Mouse (Mus musculus): ENCODE results near the gene Inpp5b. TPM values are rescaled to one million over a fixed set of nuclear protein-coding genes. Genes with fewer than 3 reads are reported as not detected.
A peak's percentile ranks its signal among the peaks of the same experiment; 100 is the strongest.
"Not testable (repeated sequence)": the region's sequence is repeated elsewhere in the genome, so short reads cannot be mapped to it uniquely, and the experiment has no call there.

Inpp5b gene
- polyA plus RNA-seq, 1 experiment from 2014 or later, result 24.9 TPM

- H3K36me3 ChIP-seq (ENCODE audit: control insufficient read depth, insufficient read depth, low read length); H3K27me3 ChIP-seq (ENCODE audit: control insufficient read depth, insufficient read depth, low read length); DNase-seq (ENCODE audit: low spot score); ATAC-seq (ENCODE audit: low FRiP score); H3K9ac ChIP-seq (ENCODE audit: low read depth, low read length); H3K4me2 ChIP-seq (replicated peaks; ENCODE audit: low read depth, low read length); H3K4me3 ChIP-seq (ENCODE audit: low read depth, low read length); H3K9me3 ChIP-seq (ENCODE audit: control insufficient read depth, low read length): not testable (repeated sequence)
- WGBS, result 25% methylated on average over 1 of the region's 1 CpGs
- Histone ChIP-seq H3K4me1 (replicated peaks; ENCODE audit: control insufficient read depth, insufficient read depth, low read length) (peaks cover 12% of the 10 kb centered on the region; the same call in 1 of the 2 replicates), H3K27ac (ENCODE audit: low read depth, low read length) (0 out of 2 replicates have a peak overlapping the region, but pooled peaks have one; percentile 33)
These were observed 33.5 kb upstream of the Inpp5b start for GRCm38 (mm10) chr4:124708200-124708517.

- peak overlapping the region; percentile 25 for H3K4me3 ChIP-seq (ENCODE audit: low read depth, low read length)
- WGBS, result 2% methylated on average over 41 of the region's 41 CpGs
- peak overlapping the region; percentile 43 for H3K4me2 ChIP-seq (replicated peaks; ENCODE audit: low read depth, low read length)
- H3K27ac ChIP-seq (ENCODE audit: low read depth, low read length), result peak overlapping the region; percentile 33; the same call in 1 of the 2 replicates
- no peaks in the 10 kb centered on the region for H3K36me3 ChIP-seq (ENCODE audit: control insufficient read depth, insufficient read depth, low read length)
- peak overlapping the region; percentile 24 for H3K9ac ChIP-seq (ENCODE audit: low read depth, low read length)
- DNase-seq (ENCODE audit: low spot score), result peak; percentile 77
- H3K4me1 ChIP-seq (replicated peaks; ENCODE audit: control insufficient read depth, insufficient read depth, low read length), result peaks cover 12% of the 10 kb centered on the region; the same call in 1 of the 2 replicates
- peaks cover 8% of the 10 kb centered on the region for H3K27me3 ChIP-seq (ENCODE audit: control insufficient read depth, insufficient read depth, low read length)
- no peaks in the 10 kb centered on the region for H3K9me3 ChIP-seq (ENCODE audit: control insufficient read depth, low read length)
- ATAC-seq (ENCODE audit: low FRiP score), result peak; percentile 44; the same call in 1 of the 2 replicates
These were observed 32.9 kb upstream of the Inpp5b start for GRCm38 (mm10) chr4:124708518-124709477.

- no peak overlapping the region for H3K9ac ChIP-seq (ENCODE audit: low read depth, low read length)
- peak; percentile 55 for DNase-seq (ENCODE audit: low spot score)
- H3K36me3 ChIP-seq (ENCODE audit: control insufficient read depth, insufficient read depth, low read length), result no peaks in the 10 kb centered on the region
- peak overlapping the region; percentile 19; the same call in 1 of the 2 replicates for H3K4me3 ChIP-seq (ENCODE audit: low read depth, low read length)
- 3% methylated on average over 18 of the region's 18 CpGs for WGBS
- no peaks in the 10 kb centered on the region for H3K9me3 ChIP-seq (ENCODE audit: control insufficient read depth, low read length)
- H3K4me1 ChIP-seq (replicated peaks; ENCODE audit: control insufficient read depth, insufficient read depth, low read length), result peaks cover 10% of the 10 kb centered on the region; the same call in 1 of the 2 replicates
- ATAC-seq (ENCODE audit: low FRiP score), result no peak
- H3K4me2 ChIP-seq (replicated peaks; ENCODE audit: low read depth, low read length), result peak overlapping the region; percentile 39
- 0 out of 2 replicates have a peak overlapping the region, but pooled peaks have one; percentile 14 for H3K27ac ChIP-seq (ENCODE audit: low read depth, low read length)
- H3K27me3 ChIP-seq (ENCODE audit: control insufficient read depth, insufficient read depth, low read length), result peaks cover 8% of the 10 kb centered on the region
These were observed 31.6 kb upstream of the Inpp5b start for GRCm38 (mm10) chr4:124709961-124710446.

- no peak overlapping the region for H3K4me3 ChIP-seq (ENCODE audit: low read depth, low read length)
These were observed 30.8 kb upstream of the Inpp5b start for GRCm38 (mm10) chr4:124710776-124711291.

GRCm38 (mm10) chr4:124712618-124713017 lies 29.0 kb upstream of the Inpp5b start:
- WGBS, result 88% methylated on average over 6 of the region's 6 CpGs
- ATAC-seq (ENCODE audit: low FRiP score) (no peak), DNase-seq (ENCODE audit: low spot score) (no peak)
- no peak overlapping the region for H3K27ac ChIP-seq (ENCODE audit: low read depth, low read length)
- H3K9ac ChIP-seq (ENCODE audit: low read depth, low read length), result no peak overlapping the region
- H3K36me3 ChIP-seq (ENCODE audit: control insufficient read depth, insufficient read depth, low read length), result no peaks in the 10 kb centered on the region
- H3K9me3 ChIP-seq (ENCODE audit: control insufficient read depth, low read length), result no peaks in the 10 kb centered on the region
- peaks cover 8% of the 10 kb centered on the region for H3K27me3 ChIP-seq (ENCODE audit: control insufficient read depth, insufficient read depth, low read length)
- H3K4me1 ChIP-seq (replicated peaks; ENCODE audit: control insufficient read depth, insufficient read depth, low read length), result peaks cover 10% of the 10 kb centered on the region; the same call in 1 of the 2 replicates
- no peak overlapping the region for H3K4me3 ChIP-seq (ENCODE audit: low read depth, low read length)
- no peak overlapping the region for H3K4me2 ChIP-seq (replicated peaks; ENCODE audit: low read depth, low read length)

More at GRCm38 (mm10) chr4:124710776-124711291, 30.8 kb upstream of the Inpp5b start:
- H3K9me3 ChIP-seq (ENCODE audit: control insufficient read depth, low read length), result no peaks in the 10 kb centered on the region
- no peak overlapping the region for H3K4me2 ChIP-seq (replicated peaks; ENCODE audit: low read depth, low read length)
- no peaks in the 10 kb centered on the region for H3K36me3 ChIP-seq (ENCODE audit: control insufficient read depth, insufficient read depth, low read length)
- WGBS, result 9% methylated on average over 5 of the region's 5 CpGs
- H3K27me3 ChIP-seq (ENCODE audit: control insufficient read depth, insufficient read depth, low read length), result peaks cover 8% of the 10 kb centered on the region
- no peak for ATAC-seq (ENCODE audit: low FRiP score)
- no peak overlapping the region for H3K9ac ChIP-seq (ENCODE audit: low read depth, low read length)
- peak; percentile 64 for DNase-seq (ENCODE audit: low spot score)
- peaks cover 10% of the 10 kb centered on the region; the same call in 1 of the 2 replicates for H3K4me1 ChIP-seq (replicated peaks; ENCODE audit: control insufficient read depth, insufficient read depth, low read length)
- H3K27ac ChIP-seq (ENCODE audit: low read depth, low read length), result no peak overlapping the region

- H3K36me3 ChIP-seq (ENCODE audit: control insufficient read depth, insufficient read depth, low read length); H3K27ac ChIP-seq (ENCODE audit: low read depth, low read length); H3K9me3 ChIP-seq (ENCODE audit: control insufficient read depth, low read length); ATAC-seq (ENCODE audit: low FRiP score); H3K4me3 ChIP-seq (ENCODE audit: low read depth, low read length); DNase-seq (ENCODE audit: low spot score); H3K4me1 ChIP-seq (replicated peaks; ENCODE audit: control insufficient read depth, insufficient read depth, low read length); H3K27me3 ChIP-seq (ENCODE audit: control insufficient read depth, insufficient read depth, low read length); H3K4me2 ChIP-seq (replicated peaks; ENCODE audit: low read depth, low read length); H3K9ac ChIP-seq (ENCODE audit: low read depth, low read length): not testable (repeated sequence)
- 76% methylated on average over 5 of the region's 5 CpGs for WGBS
These were observed 27.8 kb upstream of the Inpp5b start for GRCm38 (mm10) chr4:124713850-124714249.

- 0 out of 2 replicates have a peak, but pooled peaks cover under 1% of the 10 kb centered on the region for H3K4me1 ChIP-seq (replicated peaks; ENCODE audit: control insufficient read depth, insufficient read depth, low read length)
- no peaks in the 10 kb centered on the region; the same call in 1 of the 2 replicates for H3K36me3 ChIP-seq (ENCODE audit: control insufficient read depth, insufficient read depth, low read length)
- H3K27me3 ChIP-seq (ENCODE audit: control insufficient read depth, insufficient read depth, low read length), result peaks cover 1% of the 10 kb centered on the region; the same call in 1 of the 2 replicates
- H3K9me3 ChIP-seq (ENCODE audit: control insufficient read depth, low read length), result no peaks in the 10 kb centered on the region
- DNase-seq (ENCODE audit: low spot score) (peak; percentile 97), ATAC-seq (ENCODE audit: low FRiP score) (peak; percentile 85)
- H3K4me3 ChIP-seq (ENCODE audit: low read depth, low read length), result peak within 1 kb of the TSS; percentile 94
- peak within 1 kb of the TSS; percentile 75 for H3K4me2 ChIP-seq (replicated peaks; ENCODE audit: low read depth, low read length)
- H3K27ac ChIP-seq (ENCODE audit: low read depth, low read length), result 0 out of 2 replicates have a peak within 1 kb of the TSS, but pooled peaks have one; percentile 24
- WGBS, result under 1% methylated on average over 57 of the region's 57 CpGs
- H3K9ac ChIP-seq (ENCODE audit: low read depth, low read length), result peak within 1 kb of the TSS; percentile 90
These were observed 26.8 kb upstream of the Inpp5b start, which contains the start of gene Sf3a3 for GRCm38 (mm10) chr4:124714545-124715481. TSS of gene Sf3a3 (plus strand) at chr4:124714776.

GRCm38 (mm10) chr4:124719101-124719500 lies 22.5 kb upstream of the Inpp5b start:
- DNase-seq (ENCODE audit: low spot score) (no peak), ATAC-seq (ENCODE audit: low FRiP score) (no peak)
- no peak overlapping the region for H3K27ac ChIP-seq (ENCODE audit: low read depth, low read length)
- 96% methylated on average over 4 of the region's 4 CpGs for WGBS
- no peaks in the 10 kb centered on the region for H3K27me3 ChIP-seq (ENCODE audit: control insufficient read depth, insufficient read depth, low read length)
- peaks cover 2% of the 10 kb centered on the region; the same call in 1 of the 2 replicates for H3K36me3 ChIP-seq (ENCODE audit: control insufficient read depth, insufficient read depth, low read length)
- H3K4me3 ChIP-seq (ENCODE audit: low read depth, low read length), result no peak overlapping the region
- H3K4me1 ChIP-seq (replicated peaks; ENCODE audit: control insufficient read depth, insufficient read depth, low read length), result no peaks in the 10 kb centered on the region
- H3K9me3 ChIP-seq (ENCODE audit: control insufficient read depth, low read length), result no peaks in the 10 kb centered on the region
- H3K9ac ChIP-seq (ENCODE audit: low read depth, low read length), result no peak overlapping the region
- H3K4me2 ChIP-seq (replicated peaks; ENCODE audit: low read depth, low read length), result no peak overlapping the region

All from hindbrain, embryonic 11.5 days (tissue).